Mouse (Mus musculus) heart, adult 2 months (tissue): ENCODE measurements around the gene Polr3b. TPM values are rescaled to one million over a fixed set of nuclear protein-coding genes. Genes with fewer than 3 reads are reported as not detected.

ENCODE experiments used
- DNase-seq, 2 experiments: peaks; one replicate each; pipeline ENCODE4 v3.0.0; 2021
- H3K27ac ChIP-seq: fragments of 200-600 bp; 2 replicates; pipeline ENCODE4 v1.8.1; 2022
- H3K27me3 ChIP-seq: fragments of 200-500 bp; 2 replicates; pipeline ENCODE4 v1.6.1; 2012; ENCODE audit warnings: mild to moderate bottlenecking, low read length, inconsistent platforms, mixed read lengths; ENCODE audit not compliant: control insufficient read depth, insufficient read depth
- H3K36me3 ChIP-seq: fragments of 200-500 bp; 2 replicates; pipeline ENCODE4 v1.6.1; 2012; ENCODE audit warnings: low read length, inconsistent platforms; ENCODE audit not compliant: control insufficient read depth, insufficient read depth
- H3K4me1 ChIP-seq: fragments of 200-500 bp; 2 replicates; pipeline ENCODE4 v1.6.1; 2011; ENCODE audit warnings: low read length; ENCODE audit not compliant: control insufficient read depth, insufficient read depth
- H3K4me3 ChIP-seq: fragments of 200-600 bp; 2 replicates; pipeline ENCODE4 v1.8.1; 2022
- H3K79me2 ChIP-seq: fragments of 200-500 bp; replicated peaks from 2 replicates; pipeline ENCODE4 v1.6.1; 2012; ENCODE audit warnings: mild to moderate bottlenecking, inconsistent platforms, low read length, moderate library complexity, mixed read lengths; ENCODE audit not compliant: control insufficient read depth, insufficient read depth
- H3K9ac ChIP-seq: fragments of 200-500 bp; 2 replicates; pipeline ENCODE4 v1.6.1; 2012; ENCODE audit warnings: low read depth, mild to moderate bottlenecking, control low read depth, inconsistent platforms, low read length, mixed read lengths
- CTCF ChIP-seq: fragments of 200-600 bp; IDR thresholded peaks from 2 replicates; pipeline ENCODE4 v1.8.1; 2022; ENCODE audit warnings: antibody characterized with exemption, mild to moderate bottlenecking, moderate library complexity
- EP300 ChIP-seq: fragments of 200-500 bp; IDR thresholded peaks from 2 replicates; pipeline ENCODE4 v1.6.1; 2011; ENCODE audit warnings: low read depth, low read length, control low read depth; ENCODE audit not compliant: insufficient read depth
- POLR2A ChIP-seq: fragments of 200-500 bp; IDR thresholded peaks from 2 replicates; pipeline ENCODE4 v1.6.1; 2011; ENCODE audit warnings: mild to moderate bottlenecking, low read depth, low read length, control low read depth; ENCODE audit not compliant: insufficient read depth
- WGBS: fragments of 180-500 bp; shearing (Covaris S2); methylation state at CpG from one replicate; pipeline ENCODE4 v1.1.7; 2018; 5-methylcytosine and 5-hydroxymethylcytosine counted together
- intact Hi-C: fragments of 180-260 bp; cut with DNase I; formaldehyde crosslinking; loops from one replicate; pipeline ENCODE4 v1.15.1; 2025
- polyA plus RNA-seq: library from polyadenylated mRNA; depleted of rRNA; stranded (reverse); fragments of >200 nt; gene quantifications from 2 replicates; pipeline ENCODE4 v1.2.3, GENCODE M21; 2012
- total RNA-seq, 2 experiments: library from RNA; stranded (reverse); gene quantifications; 2 replicates each; pipeline ENCODE4 v1.2.3; 2021

The Polr3b gene
- total and polyA plus RNA-seq, 3 experiments = 3.0 to 10.9 (median 8.9) TPM

DNA sequence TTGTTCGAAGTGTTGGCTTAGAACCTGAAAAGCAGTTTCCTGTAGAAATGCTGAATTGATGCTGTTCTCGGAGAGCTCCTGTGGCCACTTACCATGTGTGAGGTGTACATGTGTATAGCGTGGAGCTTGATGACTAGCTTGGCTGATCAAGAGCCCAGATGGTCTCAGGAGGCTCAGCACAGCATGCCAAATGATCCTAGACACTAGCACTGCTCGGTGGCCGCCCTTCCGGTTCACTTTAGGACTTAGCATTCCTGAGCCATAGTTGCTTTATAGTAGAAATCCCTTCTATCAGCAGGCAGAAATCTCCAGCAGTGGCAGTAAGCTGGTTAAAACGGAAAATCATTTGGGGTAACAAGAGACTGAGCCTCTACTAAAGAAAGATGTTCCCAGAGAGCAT is 18.8 kb downstream of the Polr3b start:
- TF ChIP-seq POLR2A = no peak
- no peak for TF ChIP-seq EP300
- TF ChIP-seq CTCF = no peak
- Histone ChIP-seq H3K4me3 (no peak overlapping the region), H3K4me1 (peaks cover 1% of the 10 kb centered on the region; the same call in 1 of the 2 replicates), H3K79me2 (no peaks in the 10 kb centered on the region), H3K36me3 (peaks cover 5% of the 10 kb centered on the region), H3K27me3 (no peaks in the 10 kb centered on the region), H3K9ac (no peak overlapping the region), H3K27ac (no peak overlapping the region)
- WGBS = 82% methylated on average over 7 of the region's 7 CpGs
- intact Hi-C loops = loop anchor here (1.0 to 10.0 kb wide), 2 partner anchors 194 to 404 kb away; no protein-coding TSS in a partner anchor
- no peak for DNase-seq

- no peak for TF ChIP-seq EP300
- TF ChIP-seq POLR2A = no peak
- TF ChIP-seq CTCF = peak; percentile 61
- H3K36me3 ChIP-seq = peaks cover 5% of the 10 kb centered on the region
- DNase-seq = no peak
- 68% methylated on average over 2 of the region's 2 CpGs for WGBS
- H3K4me1 ChIP-seq = peaks cover 1% of the 10 kb centered on the region
- intact Hi-C loops = loop anchor here (1.0 to 10.0 kb wide), 2 partner anchors 193 to 404 kb away; no protein-coding TSS in a partner anchor
- no peak overlapping the region for H3K27ac ChIP-seq
- H3K9ac ChIP-seq = no peak overlapping the region
- H3K4me3 ChIP-seq = no peak overlapping the region
- no peaks in the 10 kb centered on the region for H3K79me2 ChIP-seq
- H3K27me3 ChIP-seq = no peaks in the 10 kb centered on the region
Observed at GRCm38 (mm10) chr10:84641576-84641975, 19.5 kb downstream of the Polr3b start.

DNA sequence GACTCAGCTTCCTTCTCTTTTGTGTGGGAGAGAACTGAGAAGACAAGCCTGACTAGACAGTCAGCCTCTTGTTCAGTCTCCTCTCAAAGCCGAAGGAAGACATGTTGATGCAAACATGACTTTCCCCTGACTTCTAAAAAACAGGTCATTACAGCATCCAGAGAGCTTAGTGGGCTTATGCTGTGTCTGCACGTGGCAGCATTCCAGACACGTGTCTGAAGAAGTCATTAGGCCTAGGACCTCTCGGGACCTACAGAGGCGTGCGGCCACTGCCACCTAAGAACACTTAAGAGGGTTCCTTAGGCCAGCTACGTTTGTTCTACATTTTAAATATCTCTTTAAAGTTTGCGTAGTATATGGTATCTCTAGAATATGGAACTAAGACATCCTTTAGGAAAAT is 23.8 kb downstream of the Polr3b start:
- 60% methylated on average over 8 of the region's 8 CpGs for WGBS
- DNase-seq = no peak
- no peaks in the 10 kb centered on the region for H3K79me2 ChIP-seq
- no peaks in the 10 kb centered on the region for H3K27me3 ChIP-seq
- no peak overlapping the region for H3K9ac ChIP-seq
- no peak overlapping the region for H3K27ac ChIP-seq
- H3K36me3 ChIP-seq = no peaks in the 10 kb centered on the region
- no peaks in the 10 kb centered on the region; the same call in 1 of the 2 replicates for H3K4me1 ChIP-seq
- TF ChIP-seq CTCF (no peak), POLR2A (no peak), EP300 (no peak)
- intact Hi-C loops = loop anchor here (2.0 to 10.0 kb wide), 2 partner anchors 189 to 341 kb away; no protein-coding TSS in a partner anchor
- H3K4me3 ChIP-seq = no peak overlapping the region

- intact Hi-C loops = loop anchor here (10.0 kb wide), 1 partner anchor 188 kb away; no protein-coding TSS in a partner anchor
- Histone ChIP-seq H3K27ac (no peak overlapping the region), H3K36me3 (no peaks in the 10 kb centered on the region), H3K4me3 (no peak overlapping the region), H3K79me2 (no peaks in the 10 kb centered on the region), H3K9ac (no peak overlapping the region), H3K27me3 (no peaks in the 10 kb centered on the region), H3K4me1 (no peaks in the 10 kb centered on the region; the same call in 1 of the 2 replicates)
- peak; percentile 24 to 54 for DNase-seq
- no peak for TF ChIP-seq CTCF
- TF ChIP-seq EP300 = no peak
- TF ChIP-seq POLR2A = no peak
- 61% methylated on average over 12 of the region's 12 CpGs for WGBS
Observed at GRCm38 (mm10) chr10:84646506-84647102, 24.5 kb downstream of the Polr3b start.

- Histone ChIP-seq H3K27me3 (no peaks in the 10 kb centered on the region), H3K4me3 (no peak overlapping the region), H3K4me1 (no peaks in the 10 kb centered on the region; the same call in 1 of the 2 replicates), H3K36me3 (no peaks in the 10 kb centered on the region), H3K79me2 (no peaks in the 10 kb centered on the region), H3K27ac (no peak overlapping the region), H3K9ac (no peak overlapping the region)
- no peak for DNase-seq
- TF ChIP-seq POLR2A = no peak
- no peak for TF ChIP-seq EP300
- no peak for TF ChIP-seq CTCF
- WGBS = 79% methylated on average over 5 of the region's 5 CpGs
- intact Hi-C loops = loop anchor here (10.0 kb wide), 1 partner anchor 188 kb away; no protein-coding TSS in a partner anchor
Observed at GRCm38 (mm10) chr10:84647264-84647663, 25.2 kb downstream of the Polr3b start.

DNA sequence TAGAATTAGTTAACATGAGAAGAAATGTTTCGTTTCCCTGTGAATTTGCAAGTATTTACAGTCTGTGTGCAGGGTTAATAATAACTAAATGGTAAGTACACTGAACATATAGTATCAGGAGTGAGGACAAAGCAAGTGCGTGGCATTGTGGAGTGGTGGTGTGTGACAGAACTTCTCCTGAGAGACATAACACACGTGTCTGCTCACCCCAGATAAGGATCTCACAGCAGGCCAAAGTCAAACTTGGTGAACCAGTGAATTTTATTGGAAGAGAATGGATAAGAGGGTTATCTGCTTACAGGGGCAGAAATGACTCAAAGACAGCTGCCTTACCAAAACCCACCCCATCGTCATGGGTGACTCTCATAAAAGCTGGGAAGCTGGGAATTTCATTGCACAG is 26.8 kb downstream of the Polr3b start:
- TF ChIP-seq POLR2A = no peak
- intact Hi-C loops = loop anchor here (10.0 kb wide), 1 partner anchor 186 kb away; no protein-coding TSS in a partner anchor
- no peak overlapping the region for H3K9ac ChIP-seq
- DNase-seq = no peak
- no peaks in the 10 kb centered on the region for H3K27me3 ChIP-seq
- no peak overlapping the region for H3K27ac ChIP-seq
- WGBS = 87% methylated on average over 4 of the region's 4 CpGs
- H3K4me1 ChIP-seq = no peaks in the 10 kb centered on the region; the same call in 1 of the 2 replicates
- H3K36me3 ChIP-seq = no peaks in the 10 kb centered on the region
- H3K79me2 ChIP-seq = no peaks in the 10 kb centered on the region
- no peak overlapping the region for H3K4me3 ChIP-seq
